Comparison of ENCODE assay signal across 9 mouse cellular contexts in genomic region chr16:94150125-94151103, GRCm38 (mm10).
DNase-seq lines count a peak whose midpoint lies in the region; ATAC-seq and TF ChIP-seq lines count a peak whose summit lies in the region.
"Had no signal": no experiment of that assay in that cellular context is flagged by ENCODE, and none has a peak within 500 bp of the region (broad histone marks: within the 10 kb centered on the region; RNA-seq: fewer than 3 reads in every experiment).

No protein-coding gene starts in this region.

- no peaks in the 10 kb centered on the region for H3K36me3 ChIP-seq in kidney, embryonic 15.5 days
- H3K36me3 ChIP-seq in intestine, embryonic 14.5 days (ENCODE audit: control insufficient read depth, insufficient read depth, low read length), result no peaks in the 10 kb centered on the region
- H3K36me3 ChIP-seq in lung, postnatal 0 days (ENCODE audit: insufficient read depth, low read length), result no peaks in the 10 kb centered on the region
- H3K36me3 ChIP-seq in stomach, embryonic 15.5 days, result no peaks in the 10 kb centered on the region

- peaks cover 30% of the 10 kb centered on the region for H3K27me3 ChIP-seq in kidney, embryonic 15.5 days
- H3K27me3 ChIP-seq in intestine, embryonic 14.5 days (replicated peaks; ENCODE audit: control insufficient read depth, insufficient read depth, low read length), result no peaks in the 10 kb centered on the region
- no peaks in the 10 kb centered on the region for H3K27me3 ChIP-seq in lung, postnatal 0 days (replicated peaks; ENCODE audit: insufficient read depth, low read length)
- H3K27me3 ChIP-seq in stomach, embryonic 15.5 days (replicated peaks), result no peaks in the 10 kb centered on the region

- no peak overlapping the region for H3K4me3 ChIP-seq in kidney, embryonic 15.5 days (replicated peaks)
- H3K4me3 ChIP-seq in intestine, embryonic 14.5 days (ENCODE audit: low read depth, low read length), result no peak overlapping the region
- no peak overlapping the region for H3K4me3 ChIP-seq in lung, postnatal 0 days (ENCODE audit: low read depth, low read length)
- no peak overlapping the region for H3K4me3 ChIP-seq in stomach, embryonic 15.5 days (replicated peaks)

- no peak overlapping the region for H3K27ac ChIP-seq in kidney, embryonic 15.5 days
- no peak overlapping the region for H3K27ac ChIP-seq in intestine, embryonic 14.5 days (ENCODE audit: low read depth)
- H3K27ac ChIP-seq in lung, postnatal 0 days (ENCODE audit: low read length), result no peak overlapping the region
- peak overlapping the region; percentile 80 for H3K27ac ChIP-seq in stomach, embryonic 15.5 days

- ATAC-seq in kidney, embryonic 15.5 days (replicated peaks; ENCODE audit: low FRiP score), result peak; percentile 54; the same call in 1 of the 2 replicates
- peak; percentile 85 for ATAC-seq in intestine, embryonic 14.5 days (replicated peaks; ENCODE audit: low FRiP score, low TSS enrichment, low read depth)
- peak; percentile 90 for ATAC-seq in lung, postnatal 0 days
- peak; percentile 95 for ATAC-seq in stomach, embryonic 15.5 days (ENCODE audit: insufficient read depth, low FRiP score, low read depth)

- peaks cover 37% of the 10 kb centered on the region for H3K4me1 ChIP-seq in kidney, embryonic 15.5 days
- H3K4me1 ChIP-seq in intestine, embryonic 14.5 days (replicated peaks; ENCODE audit: control insufficient read depth, insufficient read depth, low read length), result peaks cover 28% of the 10 kb centered on the region
- no peaks in the 10 kb centered on the region for H3K4me1 ChIP-seq in lung, postnatal 0 days (ENCODE audit: insufficient read depth, low read depth, low read length)
- peaks cover 22% of the 10 kb centered on the region; the same call in 1 of the 2 replicates for H3K4me1 ChIP-seq in stomach, embryonic 15.5 days

- WGBS in kidney, embryonic 15.5 days, result 77% methylated on average over 15 of the region's 15 CpGs
- WGBS in intestine, embryonic 14.5 days, result 63% methylated on average over 15 of the region's 15 CpGs
- WGBS in lung, postnatal 0 days, result 52% methylated on average over 15 of the region's 15 CpGs
- 54% methylated on average over 15 of the region's 15 CpGs for WGBS in stomach, embryonic 15.5 days

- H3K9ac ChIP-seq in kidney, embryonic 15.5 days, result no peak overlapping the region
- no peak overlapping the region for H3K9ac ChIP-seq in intestine, embryonic 14.5 days (ENCODE audit: low read length)
- H3K9ac ChIP-seq in lung, postnatal 0 days (replicated peaks; ENCODE audit: low read depth), result no peak overlapping the region
- H3K9ac ChIP-seq in stomach, embryonic 15.5 days, result no peak overlapping the region

- no peak overlapping the region for H3K4me2 ChIP-seq in kidney, embryonic 15.5 days
- H3K4me2 ChIP-seq in intestine, embryonic 14.5 days (ENCODE audit: low read length), result no peak overlapping the region
- no peak overlapping the region for H3K4me2 ChIP-seq in lung, postnatal 0 days (replicated peaks; ENCODE audit: low read depth, low read length)
- H3K4me2 ChIP-seq in stomach, embryonic 15.5 days, result peak overlapping the region; percentile 14; the same call in 1 of the 2 replicates

- DNase-seq in kidney, postnatal 36 days, result no peak
- DNase-seq in intestine, embryonic 14.5 days (ENCODE audit: low spot score), result peak; percentile 75
- peak; percentile 80 for DNase-seq in lung, postnatal 0 days (ENCODE audit: low spot score)
- no peak for DNase-seq in layer of hippocampus, postnatal 25 days (ENCODE audit: extremely low spot score in 1 of 2, low spot score in 1 of 2)
- no peak for DNase-seq in right cerebral cortex, postnatal 10 days (ENCODE audit: low spot score in 2 of 2)
- DNase-seq in heart, adult 9 months (ENCODE audit: low spot score in 2 of 2), result no peak
- DNase-seq: heart, postnatal 36 days had no signal

- no peak for TF ChIP-seq CTCF in lung, postnatal 0 days (IDR thresholded peaks at IDR 0.05)

- peak; percentile 62; the same call in 1 of the 2 replicates for TF ChIP-seq EP300 in lung, postnatal 0 days (IDR thresholded peaks at IDR 0.05)

- H3K9me3 ChIP-seq in kidney, embryonic 15.5 days (replicated peaks), result no peaks in the 10 kb centered on the region
- no peaks in the 10 kb centered on the region for H3K9me3 ChIP-seq in intestine, embryonic 14.5 days (ENCODE audit: control insufficient read depth, low read length)
- no peaks in the 10 kb centered on the region for H3K9me3 ChIP-seq in lung, postnatal 0 days (ENCODE audit: low read length)
- no peaks in the 10 kb centered on the region for H3K9me3 ChIP-seq in stomach, embryonic 15.5 days

Comparison
In these comparisons a context has a peak if more than half of its experiments do, and no peak if none do; other contexts are left out.
1. DNase-seq: peak in intestine, embryonic 14.5 days (single experiment) and lung, postnatal 0 days (single experiment); none in kidney, postnatal 36 days (0 of 2), layer of hippocampus, postnatal 25 days (0 of 2), right cerebral cortex, postnatal 10 days (0 of 2) and heart, adult 9 months (0 of 2).
2. Peak in every context shown above with its lines, with median percentiles within 50 percentile points of each other: ATAC-seq.